Comparison of ENCODE assay signal across 34 mouse cellular contexts in genomic region chr4:98819216-98819755, GRCm38 (mm10). TPM values are rescaled to one million over a fixed set of nuclear protein-coding genes. Genes with fewer than 3 reads are reported as not detected.
DNase-seq lines count a peak whose midpoint lies in the region; ATAC-seq and TF ChIP-seq lines count a peak whose summit lies in the region.
"Had no signal": no experiment of that assay in that cellular context is flagged by ENCODE, and none has a peak within 500 bp of the region (broad histone marks: within the 10 kb centered on the region; RNA-seq: fewer than 3 reads in every experiment).

No protein-coding gene starts in this region.

- DNase-seq in urinary bladder, adult 18-20 months (ENCODE audit: low spot score in 2 of 2), result peak; percentile 5 to 19
- DNase-seq in urinary bladder, adult 2 months (ENCODE audit: low spot score), result no peak
- peak; percentile 79 for DNase-seq in adrenal gland, adult 2 months
- DNase-seq in brain, adult 2 months (ENCODE audit: low read depth, low spot score), result peak; percentile 30
- no peak for DNase-seq in embryo, embryonic 10.5 days (ENCODE audit: low spot score)
- DNase-seq in forebrain, postnatal 0 days, result no peak
- DNase-seq: cerebellum, adult 11 months; cerebellum, adult 9-11 months; gastrocnemius, postnatal 10 days; heart, adult 11 months; heart, postnatal 14 days; layer of hippocampus, adult 9-11 months; lung, adult 18-20 months; lung, postnatal 10 days had no signal

- no peak overlapping the region for H3K9ac ChIP-seq in forebrain, postnatal 0 days
- H3K9ac ChIP-seq: embryonic facial prominence, embryonic 12.5 days; heart, embryonic 13.5 days; limb, embryonic 13.5 days; liver, embryonic 12.5 days had no signal

- no peaks in the 10 kb centered on the region; the same call in 1 of the 2 replicates for H3K4me1 ChIP-seq in forebrain, postnatal 0 days (ENCODE audit: insufficient read depth)
- H3K4me1 ChIP-seq: liver, embryonic 12.5 days had no signal

- no peak overlapping the region for H3K27ac ChIP-seq in forebrain, postnatal 0 days (ENCODE audit: low read depth, low read length)
- H3K27ac ChIP-seq: embryonic facial prominence, embryonic 12.5 days; heart, embryonic 13.5 days; limb, embryonic 13.5 days; liver, embryonic 12.5 days had no signal

- H3K27me3 ChIP-seq in forebrain, postnatal 0 days (ENCODE audit: insufficient read depth, low read length), result peaks cover 25% of the 10 kb centered on the region
- H3K27me3 ChIP-seq: embryonic facial prominence, embryonic 12.5 days; limb, embryonic 13.5 days had no signal

- WGBS in forebrain, postnatal 0 days, result 85% methylated on average over 10 of the region's 10 CpGs

- H3K4me3 ChIP-seq in forebrain, postnatal 0 days (ENCODE audit: low read depth, low read length), result no peak overlapping the region
- H3K4me3 ChIP-seq: embryonic facial prominence, embryonic 12.5 days; heart, embryonic 13.5 days; limb, embryonic 13.5 days; liver, embryonic 12.5 days had no signal

- H3K4me2 ChIP-seq in forebrain, postnatal 0 days (ENCODE audit: low read depth), result no peak overlapping the region
- H3K4me2 ChIP-seq: embryonic facial prominence, embryonic 12.5 days; heart, embryonic 13.5 days; limb, embryonic 13.5 days; liver, embryonic 12.5 days; midbrain, embryonic 11.5 days had no signal

- no peak for ATAC-seq in megakaryocyte, adult 5-6 weeks (ENCODE audit: poor library complexity, severe bottlenecking)
- no peak for ATAC-seq in forebrain, postnatal 0 days
- ATAC-seq: forebrain, embryonic 14.5 days; intestine, postnatal 0 days; liver, embryonic 12.5 days had no signal

- no peaks in the 10 kb centered on the region for H3K9me3 ChIP-seq in forebrain, postnatal 0 days (ENCODE audit: low read length)
- H3K9me3 ChIP-seq: embryonic facial prominence, embryonic 12.5 days; heart, embryonic 13.5 days; limb, embryonic 13.5 days; liver, embryonic 12.5 days had no signal

- no peak for TF ChIP-seq CTCF in forebrain, postnatal 0 days (IDR thresholded peaks at IDR 0.05; ENCODE audit: low read depth)

- no peaks in the 10 kb centered on the region for H3K36me3 ChIP-seq in forebrain, postnatal 0 days (ENCODE audit: insufficient read depth)
- H3K36me3 ChIP-seq: embryonic facial prominence, embryonic 12.5 days; heart, embryonic 13.5 days; limb, embryonic 13.5 days; liver, embryonic 12.5 days had no signal

RNA-seq across cellular contexts. Expression of gene Kank4, which starts 1.9 kb away (rescaled TPM):
- polyA plus RNA-seq in urinary bladder, adult 2 months (2012; rRNA removed), result 2.2 TPM in 2 replicates
- 1 to 10 TPM; 2.8 to 3.9 TPM for total RNA-seq in adrenal gland, adult 2 months (2021)
- polyA plus RNA-seq in adrenal gland, adult 2 months (2012; rRNA removed), result 1.5 and 2.2 TPM in 2 replicates
- total RNA-seq in megakaryocyte, adult 5-6 weeks (2015), result not detected in 2 replicates
- total RNA-seq in megakaryocyte, adult 5-6 weeks (2017), result 0.04 TPM in 1 of 2 replicates, not detected in the other
- 1.5 and 1.9 TPM in 2 replicates for total RNA-seq in forebrain, postnatal 0 days (2014; rRNA removed)
- polyA plus RNA-seq in forebrain, postnatal 0 days (2015; fragmentation: Nextera tagmentation; extraction: Ambion mirVana), result 0.17 and 0.20 TPM in 2 replicates
- total RNA-seq: MEL had no signal
- polyA plus RNA-seq: C2C12 had no signal

RNA-seq across cellular contexts. Expression of gene I0C0044D17Rik, which starts 4.4 kb away (rescaled TPM):
- not detected in 2 replicates for polyA plus RNA-seq in urinary bladder, adult 2 months (2012; rRNA removed)
- total RNA-seq in adrenal gland, adult 2 months (2021), result not detected
- not detected in 2 replicates for polyA plus RNA-seq in adrenal gland, adult 2 months (2012; rRNA removed)
- total RNA-seq in megakaryocyte, adult 5-6 weeks (2015), result not detected in 2 replicates
- not detected in 2 replicates for total RNA-seq in megakaryocyte, adult 5-6 weeks (2017)
- total RNA-seq in forebrain, postnatal 0 days (2014; rRNA removed), result not detected in 2 replicates
- not detected in 2 replicates for polyA plus RNA-seq in forebrain, postnatal 0 days (2015; fragmentation: Nextera tagmentation; extraction: Ambion mirVana)
- total RNA-seq: gastrocnemius, postnatal 10 days; heart, postnatal 14 days; left cerebral cortex, adult 18-20 months; left cerebral cortex, postnatal 25 days; MEL; midbrain, postnatal 0 days had no signal
- polyA plus RNA-seq: C2C12; cortical plate, adult 2 months; embryonic facial prominence, embryonic 12.5 days; forebrain, embryonic 14.5 days; heart, embryonic 13.5 days; hindbrain, embryonic 11.5 days; intestine, postnatal 0 days; kidney, embryonic 16.5 days; large intestine, adult 2 months; limb, embryonic 13.5 days; liver, embryonic 12.5 days; midbrain, embryonic 11.5 days; midbrain, postnatal 0 days; neural tube, embryonic 14.5 days; small intestine, adult 2 months; thymus, postnatal 0 days had no signal

Comparison
In these comparisons a context has a peak if more than half of its experiments do, and no peak if none do; other contexts are left out.
1. DNase-seq: peak in urinary bladder, adult 18-20 months (2 of 2), adrenal gland, adult 2 months (single experiment) and brain, adult 2 months (single experiment); none in urinary bladder, adult 2 months (single experiment), embryo, embryonic 10.5 days (single experiment) and forebrain, postnatal 0 days (single experiment).